Mouse (Mus musculus): ENCODE measurements at regions not wholly inside any gene's neighbourhood (a gene's known extent, or its start where the extent isn't known, plus 50 kb on each side); places are given as distances from the start of the nearest gene placed in this dataset.

GRCm38 (mm10) chr13:78783591-78784240 lies 584.2 kb upstream of the Nr2f1 start:
- Histone ChIP-seq H3K4me3 (no peak overlapping the region), H3K9ac (ENCODE audit: low read depth, low read length) (no peak overlapping the region), H3K27me3 (ENCODE audit: control insufficient read depth, insufficient read depth, low read length) (no peaks in the 10 kb centered on the region), H3K4me1 (ENCODE audit: control insufficient read depth, insufficient read depth, low read length) (no peaks in the 10 kb centered on the region), H3K36me3 (ENCODE audit: control insufficient read depth, insufficient read depth, low read length) (no peaks in the 10 kb centered on the region), H3K27ac (no peak overlapping the region), H3K79me2 (replicated peaks; ENCODE audit: control insufficient read depth, insufficient read depth, low read length) (no peaks in the 10 kb centered on the region)
- intact Hi-C loops (cut with DNase I), result no loop called here
- TF ChIP-seq CTCF (IDR thresholded peaks at IDR 0.05) (no peak), POLR2A (IDR thresholded peaks at IDR 0.05; ENCODE audit: insufficient read depth, low read depth, low read length) (no peak), EP300 (IDR thresholded peaks at IDR 0.05; ENCODE audit: insufficient read depth, low read depth, low read length) (no peak)
- WGBS, result 16% methylated on average over 1 of the region's 1 CpGs
- DNase-seq, result no peak

Measured in heart, adult 2 months (tissue).